Mouse (Mus musculus) gastrocnemius, postnatal 4 days (tissue): Measurements from ENCODE around the gene Myo18b. TPM values are rescaled to one million over a fixed set of nuclear protein-coding genes. Genes with fewer than 3 reads are reported as not detected.

Experiments
- DNase-seq, 2 experiments: peaks; one replicate each; pipeline ENCODE4 v3.0.0; 2021 to 2022; ENCODE audit warnings: low spot score in 2 of 2, mixed read lengths in 2 of 2
- total RNA-seq, 2 experiments: library from RNA; stranded (reverse); gene quantifications; 2 replicates each; pipeline ENCODE4 v1.2.3; 2021

Myo18b gene
- total RNA-seq, 2 experiments from 2014 or later: 213 TPM

- no peak for DNase-seq
These were observed 73.7 kb downstream of the Myo18b start for GRCm38 (mm10) chr5:112822426-112822825.

DNA sequence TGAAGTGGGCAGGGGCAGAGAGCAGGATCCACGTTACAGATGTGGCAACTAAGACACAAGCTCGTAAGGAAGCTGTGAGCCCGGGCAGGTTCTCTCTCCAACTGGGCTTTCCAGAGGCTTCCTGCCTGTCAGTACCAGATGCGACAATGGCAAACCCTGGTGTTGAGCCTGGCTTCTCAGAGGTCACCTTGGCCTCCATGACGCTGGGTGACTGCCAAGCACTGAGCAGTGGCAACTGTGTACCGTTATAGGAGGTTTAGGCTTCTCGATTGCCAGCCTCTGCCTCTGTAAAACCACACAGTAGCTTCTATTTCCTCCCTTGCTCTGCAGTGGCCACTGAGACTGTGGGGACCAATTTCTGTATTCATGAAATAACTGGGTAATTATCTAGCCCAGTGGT is 81.1 kb downstream of the Myo18b start:
- no peak for DNase-seq

DNA sequence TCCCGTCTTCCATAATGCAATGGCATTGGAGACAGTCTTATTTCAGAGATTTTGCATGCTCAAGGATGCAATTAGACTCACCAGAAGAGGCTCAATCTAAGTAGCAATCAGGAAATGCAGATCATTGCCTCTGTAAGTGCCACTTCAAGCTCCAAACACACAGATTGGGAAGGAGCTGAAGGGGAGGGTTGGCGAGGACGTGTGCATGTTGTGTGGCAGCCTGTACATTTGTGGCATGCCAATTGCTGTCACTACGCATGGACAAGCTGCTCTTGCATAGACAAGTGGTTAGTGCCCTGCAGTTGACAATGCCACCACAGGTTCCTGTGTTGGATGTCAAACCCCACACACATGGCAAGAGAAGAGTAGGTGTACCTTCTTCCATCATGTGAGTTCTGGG is 88.5 kb downstream of the Myo18b start:
- no peak for DNase-seq

DNA sequence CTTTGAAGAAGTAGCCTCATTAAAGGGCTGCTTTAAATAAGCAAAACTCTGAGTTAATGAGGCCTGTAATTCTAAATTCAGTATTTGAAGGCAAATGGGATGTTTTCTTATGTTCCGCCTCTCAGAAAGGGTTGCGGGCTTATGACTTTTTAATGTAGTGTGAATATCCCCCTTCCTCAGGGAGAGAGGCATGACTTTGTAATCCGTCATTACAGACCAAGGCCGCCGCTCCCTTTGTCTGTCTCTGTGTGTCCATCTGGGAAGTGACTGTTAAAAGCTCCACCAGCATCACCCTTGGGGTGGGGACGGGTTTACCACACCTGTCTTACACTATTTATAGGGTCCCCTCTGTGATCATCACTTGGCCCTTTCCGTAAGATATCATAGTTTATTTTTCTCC is 100.1 kb downstream of the Myo18b start:
- no peak for DNase-seq

DNA sequence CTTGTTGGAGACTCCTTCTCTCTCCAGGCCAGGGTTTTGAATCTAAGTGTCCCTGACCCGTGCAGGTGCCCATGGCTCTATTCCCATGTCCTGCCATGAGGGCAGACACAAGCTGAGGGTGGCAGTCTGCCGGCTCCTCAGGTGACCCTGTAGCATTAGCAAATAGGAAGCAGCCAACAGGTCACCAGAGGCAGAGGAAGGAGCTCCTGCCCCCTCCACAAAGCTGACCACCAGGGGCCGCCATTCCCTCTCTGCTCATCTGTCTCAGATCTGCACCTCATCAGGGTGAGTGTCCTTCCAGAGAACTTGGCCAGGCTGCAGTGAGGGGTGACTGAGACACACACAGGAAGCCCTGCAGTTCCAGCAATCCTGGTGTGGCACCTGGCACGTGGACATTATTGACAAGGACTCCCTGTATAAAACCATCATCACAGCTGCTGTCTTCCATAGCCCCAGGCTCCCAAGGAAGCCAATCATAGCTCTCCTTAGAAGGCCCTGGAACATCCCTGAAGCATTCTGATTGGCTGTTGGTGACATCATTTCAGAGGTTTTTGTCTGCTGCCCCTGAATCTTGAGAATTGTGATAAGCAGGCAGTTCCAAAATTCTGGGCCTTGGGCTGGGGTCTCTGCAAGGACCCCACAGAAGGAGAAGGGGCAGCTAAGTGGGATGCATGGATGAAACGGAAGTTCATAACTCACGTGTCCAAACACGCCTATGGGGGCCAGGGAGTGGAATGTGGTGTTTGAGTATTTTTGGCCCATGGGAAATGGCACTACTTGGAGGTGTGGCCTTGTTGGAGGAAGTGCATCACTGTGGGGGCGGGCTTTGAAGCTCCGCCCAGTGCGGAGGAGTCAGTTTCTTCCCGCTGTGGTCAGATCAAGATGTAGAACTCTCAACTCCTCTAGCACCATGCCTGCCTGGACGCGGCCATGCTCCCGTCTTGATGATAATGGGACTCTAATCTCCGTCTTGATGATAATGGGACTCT is 104.1 kb downstream of the Myo18b start:
- no peak for DNase-seq

DNA sequence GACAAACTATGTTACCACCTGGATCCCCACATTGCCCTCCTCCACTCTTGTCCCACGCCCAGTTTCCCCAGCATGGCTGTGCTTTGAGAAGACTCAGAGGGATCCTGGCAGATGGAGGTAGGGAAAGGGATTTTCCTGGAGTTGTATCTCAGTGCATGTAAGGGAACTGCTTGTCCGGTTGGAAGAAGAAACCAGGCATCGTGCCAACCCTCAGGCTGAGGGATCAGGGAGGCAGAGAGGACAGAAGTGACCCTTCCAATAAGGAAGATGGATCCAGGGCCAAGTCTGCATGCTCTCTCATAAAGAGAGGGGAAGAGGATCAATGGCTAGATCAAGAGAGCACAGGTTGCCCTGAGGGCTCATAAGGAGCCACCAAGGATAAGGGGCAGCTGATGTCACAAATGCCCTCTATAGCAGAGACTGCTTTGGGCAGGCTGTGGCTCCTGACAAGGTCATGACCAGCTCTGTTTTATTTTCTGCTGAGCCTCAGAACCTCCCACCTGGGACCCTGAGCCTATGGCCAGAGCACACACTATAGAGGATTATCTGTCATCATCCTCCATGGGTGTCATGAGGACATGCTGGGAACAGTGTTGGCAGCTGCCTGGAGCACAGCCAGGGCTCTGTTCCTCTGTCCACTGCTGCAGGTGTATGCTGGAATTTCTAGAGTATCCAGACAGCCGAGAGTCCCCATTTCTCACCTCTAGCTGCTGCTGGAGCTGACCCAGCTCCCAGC is 105.6 kb downstream of the Myo18b start:
- DNase-seq: no peak

GRCm38 (mm10) chr5:112788441-112788840 is 107.7 kb downstream of the Myo18b start:
- no peak for DNase-seq

DNA sequence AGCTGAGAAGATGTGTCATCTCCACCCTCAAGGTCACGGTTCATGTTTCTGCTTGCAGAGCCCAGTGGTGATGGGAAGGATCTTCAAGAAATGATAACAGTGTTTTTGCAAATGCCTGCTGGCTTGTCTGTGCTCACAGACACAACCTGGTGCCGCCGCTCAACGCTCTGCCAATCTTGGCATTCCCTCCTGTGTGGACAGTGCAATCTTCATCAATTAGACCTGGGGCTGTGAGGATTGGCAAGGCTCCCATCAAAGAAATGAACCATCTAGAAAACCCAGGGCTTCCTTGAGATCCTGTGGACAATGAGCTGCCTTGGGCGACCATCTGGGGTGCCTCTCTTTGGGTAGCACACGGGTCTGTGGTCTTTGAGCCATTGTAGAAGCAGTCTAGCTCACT is 109.4 kb downstream of the Myo18b start:
- DNase-seq: no peak

DNA sequence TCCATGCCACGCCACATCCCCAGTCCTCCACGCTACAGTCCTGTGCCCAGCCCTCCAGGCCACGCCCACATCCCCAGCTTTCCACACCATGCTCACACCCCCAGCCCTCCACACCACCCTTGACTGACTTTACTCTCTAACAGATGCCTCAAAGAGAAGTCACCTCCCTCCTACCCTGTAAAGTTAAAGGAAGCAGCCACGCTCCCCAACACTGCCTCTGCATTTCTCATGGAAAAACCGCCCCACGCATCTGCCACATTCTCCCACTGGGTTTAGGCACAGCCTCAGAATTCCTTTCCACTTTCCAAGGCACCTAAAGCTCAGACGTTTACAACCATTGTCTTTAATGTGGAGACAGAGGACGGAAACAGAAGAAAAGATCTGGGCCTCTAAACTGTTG is 110.1 kb downstream of the Myo18b start:
- DNase-seq: no peak

DNA sequence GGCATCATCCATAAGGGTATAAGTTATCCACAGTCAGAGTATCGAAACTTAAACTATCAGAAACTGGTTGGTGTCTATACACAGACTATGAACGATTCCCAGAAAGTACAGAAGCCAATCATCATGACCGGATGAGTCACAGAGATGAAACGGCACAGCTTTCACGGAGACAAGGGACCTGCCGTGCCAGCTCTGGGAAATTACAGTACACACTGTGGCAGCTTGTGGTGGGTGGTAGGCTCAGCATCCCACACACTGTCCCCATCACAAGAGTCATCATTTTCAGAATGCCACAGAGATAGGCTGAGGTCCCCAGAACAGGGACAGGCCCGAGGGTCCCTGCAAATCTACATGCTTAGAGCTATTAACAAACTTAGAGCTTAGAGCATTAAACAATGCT is 114.4 kb downstream of the Myo18b start:
- no peak for DNase-seq

GRCm38 (mm10) chr5:112781231-112781630 is 114.9 kb downstream of the Myo18b start:
- DNase-seq: no peak

- DNase-seq: no peak
These were observed 115.8 kb downstream of the Myo18b start for GRCm38 (mm10) chr5:112780383-112780782.

GRCm38 (mm10) chr5:112776781-112777405 is 119.3 kb downstream of the Myo18b start:
- DNase-seq: no peak

GRCm38 (mm10) chr5:112773429-112773828 is 122.7 kb downstream of the Myo18b start:
- no peak for DNase-seq

GRCm38 (mm10) chr5:112771376-112771901 is 124.7 kb downstream of the Myo18b start:
- no peak for DNase-seq

GRCm38 (mm10) chr5:112769721-112770119 is 126.4 kb downstream of the Myo18b start:
- no peak for DNase-seq

DNA sequence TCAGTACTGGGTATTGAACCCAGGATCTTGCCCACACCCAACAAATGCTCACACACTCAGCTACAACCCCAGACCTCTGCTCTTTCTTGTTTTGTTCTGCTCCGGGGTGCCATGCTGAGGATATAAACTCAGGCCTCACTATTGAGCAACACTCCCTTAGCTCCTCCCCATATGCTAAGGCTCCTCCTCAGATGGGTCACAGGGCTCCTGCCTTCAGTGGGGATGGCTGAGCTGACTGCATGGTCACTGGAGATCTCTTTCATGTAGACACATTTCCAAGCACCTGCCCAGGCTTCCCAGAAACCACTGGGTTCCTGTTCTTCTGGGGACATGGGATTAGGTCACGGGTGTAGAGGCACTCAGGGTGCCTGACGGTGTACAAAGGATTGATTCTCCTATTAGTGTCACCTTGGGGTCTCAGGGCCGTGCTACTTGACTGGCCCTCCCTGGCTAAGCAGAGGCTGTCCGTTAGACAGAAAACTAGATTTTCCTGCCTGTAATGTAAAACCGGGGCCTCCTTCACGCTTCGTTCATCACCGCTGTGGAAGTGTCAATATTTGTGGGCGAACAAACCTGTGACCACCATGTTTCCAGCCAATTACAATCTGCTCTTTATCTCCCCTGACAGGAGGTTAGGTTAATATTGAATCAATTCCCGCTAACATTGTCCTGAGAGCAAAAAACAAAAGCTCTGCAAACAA is 127.0 kb downstream of the Myo18b start:
- DNase-seq: no peak

GRCm38 (mm10) chr5:112768556-112768955 is 127.6 kb downstream of the Myo18b start:
- DNase-seq: no peak

DNA sequence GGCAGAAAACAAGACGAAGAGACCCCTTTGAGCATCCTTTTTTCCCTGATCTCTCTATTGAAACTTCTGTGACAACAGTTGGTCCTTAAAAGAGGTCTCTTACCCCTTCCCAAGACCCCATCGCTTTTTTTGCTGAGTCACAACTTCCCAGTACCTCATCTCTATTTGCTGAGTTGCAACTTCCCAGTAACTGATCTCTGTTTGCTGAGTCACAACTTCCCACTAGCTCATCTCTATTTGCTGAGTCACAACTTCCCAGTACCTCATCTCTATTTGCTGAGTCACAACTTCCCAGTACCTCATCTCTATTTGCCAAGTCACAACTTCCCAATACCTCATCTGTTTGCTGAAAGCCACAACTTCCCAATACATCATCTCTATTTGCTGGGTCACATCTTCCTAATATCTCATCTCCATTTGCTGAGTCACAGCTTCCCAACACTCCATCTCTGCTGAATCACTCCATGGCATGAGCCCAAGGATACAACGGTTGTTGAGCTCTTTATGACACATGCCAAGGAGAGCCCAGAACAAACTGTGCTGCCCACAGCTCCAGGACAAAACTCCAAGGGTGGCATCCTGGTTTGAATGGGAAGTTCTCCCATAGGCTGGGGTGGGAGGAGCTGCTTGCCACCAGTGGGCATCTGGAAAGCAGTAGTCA is 134.6 kb downstream of the Myo18b start:
- DNase-seq: no peak

- no peak for DNase-seq
These were observed 140.6 kb downstream of the Myo18b start for GRCm38 (mm10) chr5:112755581-112755980.
